Mouse (Mus musculus) liver, adult 2 months (tissue): ENCODE measurements around the gene Fndc9.

Experiments
- CTCF ChIP-seq: fragments of 200-500 bp; IDR thresholded peaks from 2 replicates; pipeline ENCODE4 v1.5.1; 2011; ENCODE audit warnings: low read depth, low read length, control low read depth
- POLR2A ChIP-seq: fragments of 200-500 bp; IDR thresholded peaks from 2 replicates; pipeline ENCODE4 v1.6.1; 2011; ENCODE audit warnings: low read length, control low read depth; ENCODE audit not compliant: insufficient read depth; ENCODE audit errors: extremely low read depth

DNA sequence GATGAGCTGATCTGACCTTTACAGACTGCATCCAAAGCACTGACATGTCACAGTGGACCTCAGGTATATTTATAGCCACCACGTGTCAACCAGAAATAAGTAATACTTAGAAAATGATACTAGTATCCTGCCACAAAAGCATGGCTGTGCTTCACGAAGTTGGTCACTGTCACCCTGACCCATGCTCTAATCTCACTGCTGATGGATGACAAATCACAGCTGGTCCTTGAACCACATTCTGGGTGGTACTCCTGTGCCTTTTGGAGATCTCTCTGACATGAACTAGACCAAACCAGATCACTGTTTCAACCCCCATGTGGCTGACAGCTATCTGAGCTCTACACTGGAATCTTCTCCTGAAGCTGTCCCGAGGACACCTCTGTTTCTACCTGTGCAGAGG is 27.5 kb downstream of the Fndc9 start:
- no peak for TF ChIP-seq POLR2A
- no peak for TF ChIP-seq CTCF
